Mouse (Mus musculus) right cerebral cortex, adult 2 months (tissue): ENCODE data around the gene Hsd17b3.
A peak's percentile ranks its signal among the peaks of the same experiment; 100 is the strongest.

Source experiments
- DNase-seq, 2 experiments: peaks; one replicate each; pipeline ENCODE4 v3.0.0; 2021 to 2022; ENCODE audit warnings: low spot score in 2 of 2

Gene Hsd17b3

GRCm38 (mm10) chr13:64020902-64021311 lies 68.1 kb downstream of the Hsd17b3 start:
- peak; percentile 57 to 68 for DNase-seq

GRCm38 (mm10) chr13:64018586-64019141 lies 70.4 kb downstream of the Hsd17b3 start:
- no peak for DNase-seq

GRCm38 (mm10) chr13:64016048-64016447 lies 73.0 kb downstream of the Hsd17b3 start:
- DNase-seq, result no peak

- DNase-seq, result no peak
Measured at GRCm38 (mm10) chr13:64011157-64011556, 77.9 kb downstream of the Hsd17b3 start.
